Mouse (Mus musculus) kidney, adult 2 months (tissue): Measurements from ENCODE around the gene Aldh6a1. TPM values are rescaled to one million over a fixed set of nuclear protein-coding genes. Genes with fewer than 3 reads are reported as not detected.

Source experiments
- DNase-seq: peaks from one replicate; pipeline ENCODE4 v3.0.0; 2021
- H3K27ac ChIP-seq: fragments of 200-500 bp; 2 replicates; pipeline ENCODE4 v1.5.1; 2012; ENCODE audit warnings: low read depth, low read length, control low read depth, inconsistent platforms; ENCODE audit not compliant: insufficient read depth
- H3K27me3 ChIP-seq: fragments of 200-500 bp; replicated peaks from 2 replicates; pipeline ENCODE4 v1.6.1; 2012; ENCODE audit warnings: mild to moderate bottlenecking, moderate library complexity, low read length, inconsistent platforms; ENCODE audit not compliant: control insufficient read depth, insufficient read depth
- H3K36me3 ChIP-seq: fragments of 200-500 bp; 2 replicates; pipeline ENCODE4 v1.6.1; 2012; ENCODE audit warnings: mild to moderate bottlenecking, moderate library complexity, low read length, inconsistent platforms; ENCODE audit not compliant: control insufficient read depth, insufficient read depth
- H3K4me1 ChIP-seq: fragments of 200-500 bp; 2 replicates; pipeline ENCODE4 v1.6.1; 2011; ENCODE audit warnings: low read length; ENCODE audit not compliant: control insufficient read depth, insufficient read depth
- H3K4me3 ChIP-seq: fragments of 200-500 bp; 2 replicates; pipeline ENCODE4 v1.5.1; 2011; ENCODE audit warnings: mild to moderate bottlenecking, low read depth, low read length, control low read depth; ENCODE audit not compliant: insufficient read depth
- CTCF ChIP-seq: fragments of 200-500 bp; conservative IDR thresholded peaks from 2 replicates; pipeline ENCODE4 v1.5.1; 2011; ENCODE audit warnings: low read depth, mild to moderate bottlenecking, control low read depth, low read length, moderate library complexity, mixed read lengths; ENCODE audit not compliant: insufficient read depth, insufficient read length
- POLR2A ChIP-seq: fragments of 200-500 bp; IDR thresholded peaks from one replicate; pipeline ENCODE4 v1.6.1; 2011; ENCODE audit warnings: low read depth, low read length, control low read depth
- WGBS: fragments of 180-500 bp; shearing (Covaris S2); methylation state at CpG from one replicate; pipeline ENCODE4 v1.1.7; 2018; 5-methylcytosine and 5-hydroxymethylcytosine counted together
- polyA plus RNA-seq: library from polyadenylated mRNA; depleted of rRNA; stranded (reverse); fragments of >200 nt; gene quantifications from 2 replicates; pipeline ENCODE4 v1.2.3, GENCODE M21; 2012

The Aldh6a1 gene
- polyA plus RNA-seq, 1 experiment: 297 TPM

DNA sequence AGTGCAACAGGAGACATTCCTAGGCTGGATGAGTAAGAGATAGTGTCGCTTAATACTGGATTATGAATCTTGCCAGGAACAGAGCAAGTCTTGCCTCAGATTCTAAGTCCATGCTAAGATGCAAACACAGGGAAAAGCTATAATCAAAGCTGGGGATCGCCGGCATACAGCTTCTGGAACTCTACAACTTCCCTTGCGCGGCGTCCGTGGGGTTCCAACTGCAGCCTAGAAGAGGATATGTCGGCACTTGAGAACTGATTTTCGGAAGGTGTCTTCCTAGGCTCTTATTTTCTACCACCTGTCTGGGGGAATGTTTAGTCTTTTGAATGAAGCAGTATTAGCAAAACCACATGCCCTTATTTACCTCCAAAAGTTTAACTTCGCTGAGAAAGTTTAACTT, 917 bp downstream of the Aldh6a1 start:
- Histone ChIP-seq H3K4me1 (peaks cover 5% of the 10 kb centered on the region; the same call in 1 of the 2 replicates), H3K27ac (peak overlapping the region; percentile 94), H3K4me3 (peak overlapping the region; percentile 60), H3K27me3 (no peaks in the 10 kb centered on the region), H3K36me3 (no peaks in the 10 kb centered on the region)
- TF ChIP-seq CTCF (no peak), POLR2A (no peak)
- peak; percentile 26 for DNase-seq
- WGBS: 26% methylated on average over 10 of the region's 10 CpGs

DNA sequence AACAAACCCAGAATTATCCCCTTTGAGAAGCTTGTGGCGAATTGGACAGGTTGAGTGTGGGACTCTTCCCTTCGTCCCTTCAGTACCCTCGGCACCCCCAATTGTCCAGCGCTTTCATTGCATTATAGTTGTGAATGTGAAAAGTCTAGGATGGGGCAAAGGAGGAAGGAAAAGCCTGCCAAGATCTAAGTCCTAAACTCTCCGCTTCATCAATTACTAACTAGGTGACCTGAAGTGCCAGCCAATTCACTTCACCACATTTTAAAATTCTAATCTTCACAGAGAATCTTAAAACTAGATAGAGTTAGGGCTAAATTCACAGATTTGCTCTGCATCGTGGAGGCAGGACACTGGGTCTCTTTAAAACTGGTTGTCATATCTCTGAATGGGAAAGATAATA, 2.6 kb downstream of the Aldh6a1 start:
- Histone ChIP-seq H3K36me3 (no peaks in the 10 kb centered on the region), H3K4me3 (peak overlapping the region; percentile 41), H3K27me3 (no peaks in the 10 kb centered on the region), H3K4me1 (peaks cover 5% of the 10 kb centered on the region; the same call in 1 of the 2 replicates), H3K27ac (peak overlapping the region; percentile 87)
- peak; percentile 68 for DNase-seq
- 54% methylated on average over 6 of the region's 6 CpGs for WGBS
- TF ChIP-seq POLR2A: no peak

DNA sequence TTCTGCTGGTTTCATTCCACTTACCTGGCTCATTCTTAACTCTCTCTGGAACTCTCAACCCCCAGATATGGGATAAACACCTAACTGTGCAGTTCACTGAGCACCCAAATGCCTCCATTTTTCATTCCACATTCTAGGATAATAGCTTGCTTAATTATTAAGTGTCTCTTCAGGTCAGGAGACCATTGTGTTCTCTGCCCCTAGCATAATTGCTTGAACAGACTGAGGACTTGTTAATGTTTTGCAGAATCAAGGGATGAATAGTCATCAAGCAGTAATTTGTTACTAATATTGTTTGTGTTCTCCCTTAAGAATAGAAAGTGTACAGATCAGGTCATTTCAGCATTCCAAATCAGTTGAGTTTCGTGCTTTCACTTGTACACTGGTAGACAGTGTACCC, 3.4 kb downstream of the Aldh6a1 start:
- 46% methylated on average over 1 of the region's 1 CpGs for WGBS
- no peak for TF ChIP-seq POLR2A
- no peak for TF ChIP-seq CTCF
- no peaks in the 10 kb centered on the region for H3K27me3 ChIP-seq
- peaks cover 5% of the 10 kb centered on the region; the same call in 1 of the 2 replicates for H3K4me1 ChIP-seq
- H3K27ac ChIP-seq: peak overlapping the region; percentile 75
- H3K4me3 ChIP-seq: no peak overlapping the region; the same call in 1 of the 2 replicates
- H3K36me3 ChIP-seq: no peaks in the 10 kb centered on the region; the same call in 1 of the 2 replicates
- peak; percentile 81 for DNase-seq

DNA sequence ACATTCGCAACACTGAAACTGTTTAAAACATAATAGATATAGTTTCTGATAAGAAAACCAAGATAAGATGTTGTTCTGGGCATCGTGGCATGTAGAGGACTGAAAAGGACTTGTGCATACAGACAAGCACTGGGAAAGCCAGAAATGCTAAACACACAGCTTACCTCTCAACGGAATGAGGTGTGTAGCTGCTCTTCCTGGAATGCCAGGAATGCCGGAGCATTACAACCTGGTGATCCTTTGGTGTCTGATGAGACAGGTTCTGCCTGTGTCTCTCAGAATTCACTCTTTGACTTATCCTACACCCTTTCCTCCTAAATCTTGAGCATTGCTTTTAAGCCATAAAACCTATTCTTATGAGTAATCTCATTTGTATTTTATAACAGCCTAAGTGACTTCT, 8.3 kb downstream of the Aldh6a1 start:
- no peak for DNase-seq
- 72% methylated on average over 4 of the region's 4 CpGs for WGBS
- H3K27ac ChIP-seq: no peak overlapping the region
- peaks cover 5% of the 10 kb centered on the region; the same call in 1 of the 2 replicates for H3K4me1 ChIP-seq
- peaks cover 7% of the 10 kb centered on the region; the same call in 1 of the 2 replicates for H3K36me3 ChIP-seq
- H3K4me3 ChIP-seq: no peak overlapping the region
- no peak for TF ChIP-seq CTCF
- TF ChIP-seq POLR2A: no peak
- H3K27me3 ChIP-seq: no peaks in the 10 kb centered on the region

DNA sequence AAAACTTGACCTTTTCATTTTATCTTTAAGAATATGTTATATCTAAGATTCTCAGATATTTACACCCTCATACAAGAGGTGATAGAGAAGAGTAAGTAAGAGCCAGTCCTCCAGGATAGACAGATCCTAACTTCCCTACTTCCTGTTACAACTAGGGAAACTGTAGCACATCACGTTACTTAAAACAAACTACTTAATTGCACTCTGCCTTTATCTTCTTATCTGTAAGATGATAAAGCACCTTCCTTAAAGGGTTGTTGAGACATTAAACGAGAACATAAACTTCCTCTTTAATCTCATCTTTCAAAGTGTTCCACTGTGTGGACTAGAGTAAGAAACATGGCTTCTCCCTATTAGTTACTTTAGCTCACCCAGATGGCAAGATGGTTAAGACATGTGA, 12.1 kb downstream of the Aldh6a1 start:
- H3K4me3 ChIP-seq: no peak overlapping the region
- WGBS: 72% methylated on average over 2 of the region's 2 CpGs
- TF ChIP-seq POLR2A: no peak
- no peak for TF ChIP-seq CTCF
- no peaks in the 10 kb centered on the region for H3K4me1 ChIP-seq
- H3K36me3 ChIP-seq: peaks cover 9% of the 10 kb centered on the region; the same call in 1 of the 2 replicates
- no peak for DNase-seq
- H3K27ac ChIP-seq: no peak overlapping the region
- H3K27me3 ChIP-seq: no peaks in the 10 kb centered on the region

DNA sequence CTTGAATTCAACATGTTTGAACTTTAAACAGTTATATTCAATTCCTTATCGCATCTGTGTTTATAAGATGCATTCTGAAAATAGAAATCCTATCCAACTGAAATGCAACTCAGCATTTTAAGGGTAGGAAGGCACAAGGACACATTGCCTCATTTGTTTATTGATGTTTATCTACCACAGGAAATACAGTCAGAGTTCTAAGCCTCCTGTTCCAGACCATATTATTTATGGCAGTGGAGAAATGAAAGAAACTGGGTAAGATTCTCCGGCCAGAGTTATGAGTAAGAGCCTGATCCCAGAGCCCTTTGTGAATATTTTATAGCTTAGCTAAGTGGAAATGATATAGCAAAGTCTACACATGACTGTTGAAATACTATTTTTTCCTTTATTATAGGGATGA, 21.0 kb downstream of the Aldh6a1 start:
- no peak overlapping the region for H3K27ac ChIP-seq
- peaks cover 19% of the 10 kb centered on the region for H3K36me3 ChIP-seq
- H3K27me3 ChIP-seq: no peaks in the 10 kb centered on the region
- no peak overlapping the region for H3K4me3 ChIP-seq
- no peak for TF ChIP-seq CTCF
- TF ChIP-seq POLR2A: no peak
- 66% methylated on average over 2 of the region's 2 CpGs for WGBS
- H3K4me1 ChIP-seq: no peaks in the 10 kb centered on the region
- DNase-seq: no peak

DNA sequence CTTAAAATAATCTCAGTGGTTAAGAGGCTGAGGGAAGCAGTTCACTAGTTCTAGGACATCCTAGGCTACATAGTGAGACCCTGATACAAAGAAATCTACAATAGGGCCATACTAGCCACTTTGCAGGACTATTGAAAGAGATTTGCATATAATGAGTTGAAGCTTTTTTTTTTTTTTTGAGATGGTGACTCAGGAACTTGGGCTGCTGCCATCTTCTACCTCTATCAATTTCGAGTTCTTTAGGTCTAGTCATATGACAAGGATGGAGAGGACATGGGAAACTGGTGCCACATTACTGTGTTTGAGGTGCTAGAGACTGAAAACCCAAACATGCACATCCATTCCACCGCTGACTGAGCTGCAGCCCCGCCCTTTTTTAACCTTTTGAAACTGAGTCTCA, 26.8 kb downstream of the Aldh6a1 start:
- WGBS: 61% methylated on average over 3 of the region's 3 CpGs
- Histone ChIP-seq H3K4me3 (no peak overlapping the region), H3K36me3 (no peaks in the 10 kb centered on the region), H3K27me3 (no peaks in the 10 kb centered on the region), H3K27ac (no peak overlapping the region), H3K4me1 (no peaks in the 10 kb centered on the region)
- TF ChIP-seq CTCF: no peak
- no peak for TF ChIP-seq POLR2A
- no peak for DNase-seq

DNA sequence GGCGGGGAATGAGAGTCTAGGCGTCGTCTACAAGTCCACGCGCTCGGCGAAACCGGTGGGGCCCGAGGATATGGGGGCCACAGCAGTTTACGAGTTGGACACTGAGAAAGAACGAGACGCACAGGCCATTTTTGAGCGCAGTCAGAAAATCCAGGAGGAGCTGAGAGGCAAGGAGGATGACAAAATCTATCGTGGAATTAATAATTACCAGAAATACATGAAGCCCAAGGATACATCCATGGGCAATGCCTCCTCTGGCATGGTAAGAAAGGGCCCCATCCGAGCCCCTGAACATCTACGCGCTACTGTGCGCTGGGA, 33.2 kb downstream of the Aldh6a1 start:
- H3K27ac ChIP-seq: peak overlapping the region; percentile 63; the same call in 1 of the 2 replicates
- DNase-seq: no peak
- WGBS: 34% methylated on average over 18 of the region's 18 CpGs

More for the DNA sequence above, 33.2 kb downstream of the Aldh6a1 start:
- no peaks in the 10 kb centered on the region for H3K27me3 ChIP-seq
- no peaks in the 10 kb centered on the region for H3K4me1 ChIP-seq
- peak overlapping the region; percentile 83 for H3K4me3 ChIP-seq
- TF ChIP-seq CTCF: no peak
- TF ChIP-seq POLR2A: no peak
- H3K36me3 ChIP-seq: no peaks in the 10 kb centered on the region
